16 mouse cellular contexts compared by ENCODE assay signal in the genomic region with DNA sequence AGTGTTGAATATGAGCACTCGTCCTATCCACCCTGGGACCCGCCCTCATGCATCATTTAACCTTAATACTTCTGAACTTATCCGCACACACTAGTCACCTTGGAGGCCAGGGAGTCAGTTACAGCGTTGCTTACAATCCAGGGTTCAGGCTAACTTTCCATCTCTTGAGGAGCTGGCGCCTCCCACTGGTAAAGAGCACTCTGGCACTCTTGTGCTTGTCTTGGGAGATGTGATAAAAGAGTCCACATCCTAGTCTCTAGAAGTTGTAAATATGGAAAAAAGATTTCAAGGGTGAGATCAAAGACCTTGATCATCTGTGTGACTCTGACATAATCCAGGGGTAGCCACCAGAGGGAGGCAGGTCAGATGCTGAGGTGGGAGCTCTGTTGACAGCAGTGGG. TPM values are rescaled to one million over a fixed set of nuclear protein-coding genes. Genes with fewer than 3 reads are reported as not detected.
DNase-seq lines count a peak whose midpoint lies in the region; ATAC-seq and TF ChIP-seq lines count a peak whose summit lies in the region.
"Had no signal": no experiment of that assay in that cellular context is flagged by ENCODE, and none has a peak within 500 bp of the region (broad histone marks: within the 10 kb centered on the region; RNA-seq: fewer than 3 reads in every experiment).

No protein-coding gene starts in this region.

- no peak overlapping the region for H3K4me2 ChIP-seq in forebrain, postnatal 0 days (ENCODE audit: low read depth)
- H3K4me2 ChIP-seq in forebrain, embryonic 13.5 days = no peak overlapping the region
- no peak overlapping the region for H3K4me2 ChIP-seq in intestine, postnatal 0 days (replicated peaks; ENCODE audit: low read depth)
- no peak overlapping the region for H3K4me2 ChIP-seq in intestine, embryonic 16.5 days (ENCODE audit: low read depth, low read length)
- no peak overlapping the region for H3K4me2 ChIP-seq in midbrain, postnatal 0 days (ENCODE audit: low read depth, low read length, poor library complexity, severe bottlenecking)
- no peak overlapping the region for H3K4me2 ChIP-seq in midbrain, embryonic 13.5 days (replicated peaks)
- H3K4me2 ChIP-seq in hindbrain, embryonic 13.5 days = no peak overlapping the region
- H3K4me2 ChIP-seq: embryonic facial prominence, embryonic 13.5 days; forebrain, embryonic 12.5 days had no signal

- TF ChIP-seq CTCF in forebrain, postnatal 0 days (IDR thresholded peaks at IDR 0.05; ENCODE audit: low read depth) = peak; percentile 57
- TF ChIP-seq CTCF in intestine, postnatal 0 days (IDR thresholded peaks at IDR 0.05; ENCODE audit: low read depth) = peak; percentile 64
- TF ChIP-seq CTCF in midbrain, postnatal 0 days (IDR thresholded peaks at IDR 0.05) = peak; percentile 57

- 69% methylated on average over 5 of the region's 5 CpGs for WGBS in forebrain, postnatal 0 days
- 69% methylated on average over 5 of the region's 5 CpGs for WGBS in forebrain, embryonic 13.5 days
- 75% methylated on average over 5 of the region's 5 CpGs for WGBS in intestine, postnatal 0 days
- 72% methylated on average over 5 of the region's 5 CpGs for WGBS in intestine, embryonic 16.5 days
- WGBS in midbrain, postnatal 0 days = 69% methylated on average over 5 of the region's 5 CpGs
- WGBS in midbrain, embryonic 13.5 days = 73% methylated on average over 5 of the region's 5 CpGs
- 67% methylated on average over 5 of the region's 5 CpGs for WGBS in hindbrain, embryonic 13.5 days

- H3K27me3 ChIP-seq in forebrain, postnatal 0 days (ENCODE audit: insufficient read depth, low read length) = no peaks in the 10 kb centered on the region
- no peaks in the 10 kb centered on the region for H3K27me3 ChIP-seq in forebrain, embryonic 13.5 days
- no peaks in the 10 kb centered on the region for H3K27me3 ChIP-seq in intestine, postnatal 0 days (replicated peaks; ENCODE audit: control insufficient read depth, insufficient read depth, low read length)
- H3K27me3 ChIP-seq in intestine, embryonic 16.5 days (replicated peaks; ENCODE audit: control insufficient read depth, insufficient read depth, low read length) = no peaks in the 10 kb centered on the region
- H3K27me3 ChIP-seq in midbrain, postnatal 0 days (ENCODE audit: insufficient read depth, low read length) = no peaks in the 10 kb centered on the region
- no peaks in the 10 kb centered on the region for H3K27me3 ChIP-seq in midbrain, embryonic 13.5 days
- no peaks in the 10 kb centered on the region for H3K27me3 ChIP-seq in hindbrain, embryonic 13.5 days
- H3K27me3 ChIP-seq: embryonic facial prominence, embryonic 13.5 days; forebrain, embryonic 12.5 days had no signal

- no peaks in the 10 kb centered on the region for H3K9me3 ChIP-seq in forebrain, postnatal 0 days (ENCODE audit: low read length)
- H3K9me3 ChIP-seq in forebrain, embryonic 13.5 days (replicated peaks) = no peaks in the 10 kb centered on the region
- no peaks in the 10 kb centered on the region for H3K9me3 ChIP-seq in intestine, postnatal 0 days (ENCODE audit: control insufficient read depth)
- no peaks in the 10 kb centered on the region for H3K9me3 ChIP-seq in intestine, embryonic 16.5 days (ENCODE audit: control insufficient read depth, low read length)
- H3K9me3 ChIP-seq in midbrain, postnatal 0 days (ENCODE audit: low read length) = no peaks in the 10 kb centered on the region
- no peaks in the 10 kb centered on the region for H3K9me3 ChIP-seq in midbrain, embryonic 13.5 days
- no peaks in the 10 kb centered on the region for H3K9me3 ChIP-seq in hindbrain, embryonic 13.5 days
- H3K9me3 ChIP-seq: embryonic facial prominence, embryonic 13.5 days; forebrain, embryonic 12.5 days; hindbrain, embryonic 10.5 days had no signal

- no peak overlapping the region for H3K9ac ChIP-seq in forebrain, postnatal 0 days
- no peak overlapping the region for H3K9ac ChIP-seq in forebrain, embryonic 13.5 days
- H3K9ac ChIP-seq in intestine, postnatal 0 days (ENCODE audit: low read depth, low read length) = no peak overlapping the region
- no peak overlapping the region for H3K9ac ChIP-seq in intestine, embryonic 16.5 days (ENCODE audit: low read depth, low read length)
- H3K9ac ChIP-seq in midbrain, postnatal 0 days (replicated peaks; ENCODE audit: low read length, poor library complexity, severe bottlenecking) = no peak overlapping the region
- H3K9ac ChIP-seq in midbrain, embryonic 13.5 days (replicated peaks) = no peak overlapping the region
- no peak overlapping the region for H3K9ac ChIP-seq in hindbrain, embryonic 13.5 days
- H3K9ac ChIP-seq: embryonic facial prominence, embryonic 13.5 days; forebrain, embryonic 12.5 days had no signal

- H3K36me3 ChIP-seq in forebrain, postnatal 0 days (ENCODE audit: insufficient read depth) = peaks cover 14% of the 10 kb centered on the region
- H3K36me3 ChIP-seq in forebrain, embryonic 13.5 days (ENCODE audit: poor library complexity, severe bottlenecking) = peaks cover 7% of the 10 kb centered on the region
- peaks cover 89% of the 10 kb centered on the region for H3K36me3 ChIP-seq in intestine, postnatal 0 days (ENCODE audit: control insufficient read depth, insufficient read depth)
- peaks cover 13% of the 10 kb centered on the region for H3K36me3 ChIP-seq in intestine, embryonic 16.5 days (ENCODE audit: control insufficient read depth, insufficient read depth, low read length)
- H3K36me3 ChIP-seq in midbrain, postnatal 0 days (ENCODE audit: insufficient read depth, low read length) = peaks cover 52% of the 10 kb centered on the region
- H3K36me3 ChIP-seq in midbrain, embryonic 13.5 days = peaks cover 13% of the 10 kb centered on the region; the same call in 1 of the 2 replicates
- H3K36me3 ChIP-seq in hindbrain, embryonic 13.5 days = peaks cover 48% of the 10 kb centered on the region

- H3K4me3 ChIP-seq in forebrain, postnatal 0 days (ENCODE audit: low read depth, low read length) = no peak overlapping the region
- no peak overlapping the region for H3K4me3 ChIP-seq in forebrain, embryonic 13.5 days
- no peak overlapping the region for H3K4me3 ChIP-seq in intestine, postnatal 0 days (ENCODE audit: low read depth, low read length)
- no peak overlapping the region for H3K4me3 ChIP-seq in intestine, embryonic 16.5 days (ENCODE audit: low read length)
- no peak overlapping the region for H3K4me3 ChIP-seq in midbrain, postnatal 0 days (ENCODE audit: low read depth, low read length)
- H3K4me3 ChIP-seq in midbrain, embryonic 13.5 days (replicated peaks) = no peak overlapping the region
- no peak overlapping the region for H3K4me3 ChIP-seq in hindbrain, embryonic 13.5 days
- H3K4me3 ChIP-seq: embryonic facial prominence, embryonic 13.5 days; forebrain, embryonic 12.5 days; hindbrain, embryonic 10.5 days; myocyte had no signal

- H3K4me1 ChIP-seq in forebrain, postnatal 0 days (ENCODE audit: insufficient read depth) = no peaks in the 10 kb centered on the region
- H3K4me1 ChIP-seq in forebrain, embryonic 13.5 days = no peaks in the 10 kb centered on the region
- H3K4me1 ChIP-seq in intestine, postnatal 0 days (replicated peaks; ENCODE audit: control insufficient read depth, insufficient read depth, low read length) = no peaks in the 10 kb centered on the region
- H3K4me1 ChIP-seq in intestine, embryonic 16.5 days (ENCODE audit: control insufficient read depth, insufficient read depth, low read length) = no peaks in the 10 kb centered on the region
- H3K4me1 ChIP-seq in midbrain, postnatal 0 days (ENCODE audit: insufficient read depth, low read length) = no peaks in the 10 kb centered on the region
- no peaks in the 10 kb centered on the region for H3K4me1 ChIP-seq in midbrain, embryonic 13.5 days (replicated peaks)
- no peaks in the 10 kb centered on the region for H3K4me1 ChIP-seq in hindbrain, embryonic 13.5 days (replicated peaks)
- H3K4me1 ChIP-seq: embryonic facial prominence, embryonic 13.5 days; forebrain, embryonic 12.5 days; hindbrain, embryonic 10.5 days had no signal

- H3K27ac ChIP-seq in forebrain, postnatal 0 days (ENCODE audit: low read depth, low read length) = no peak overlapping the region
- no peak overlapping the region for H3K27ac ChIP-seq in forebrain, embryonic 13.5 days
- H3K27ac ChIP-seq in intestine, postnatal 0 days (ENCODE audit: low read depth, low read length) = no peak overlapping the region
- H3K27ac ChIP-seq in intestine, embryonic 16.5 days (ENCODE audit: low read length) = no peak overlapping the region
- no peak overlapping the region for H3K27ac ChIP-seq in midbrain, postnatal 0 days (ENCODE audit: low read depth, low read length)
- no peak overlapping the region for H3K27ac ChIP-seq in midbrain, embryonic 13.5 days
- no peak overlapping the region for H3K27ac ChIP-seq in hindbrain, embryonic 13.5 days
- H3K27ac ChIP-seq: embryonic facial prominence, embryonic 13.5 days; forebrain, embryonic 12.5 days; hindbrain, embryonic 10.5 days had no signal

- DNase-seq in forebrain, postnatal 0 days = no peak
- DNase-seq in midbrain, postnatal 0 days (ENCODE audit: low spot score) = no peak
- DNase-seq in c-Kit-positive CD71-positive TER-119-positive erythroid progenitor cells, embryonic 14.5 days (ENCODE audit: low spot score) = no peak
- DNase-seq: kidney, adult 8-10 months; right cerebral cortex, postnatal 4 days had no signal

- no peak for ATAC-seq in forebrain, postnatal 0 days
- no peak for ATAC-seq in forebrain, embryonic 13.5 days
- ATAC-seq in intestine, postnatal 0 days = no peak
- no peak for ATAC-seq in intestine, embryonic 16.5 days
- ATAC-seq in midbrain, postnatal 0 days (ENCODE audit: low FRiP score) = no peak
- no peak for ATAC-seq in midbrain, embryonic 13.5 days
- no peak for ATAC-seq in hindbrain, embryonic 13.5 days (ENCODE audit: low FRiP score)

RNA-seq across cellular contexts. Expression of gene Rbm44, which starts 37.3 kb away (rescaled TPM):
- total RNA-seq in forebrain, postnatal 0 days (2014; rRNA removed) = 0.29 TPM in 1 of 2 replicates, not detected in the other
- 0.11 and 0.19 TPM in 2 replicates for polyA plus RNA-seq in forebrain, postnatal 0 days (2015; fragmentation: Nextera tagmentation; extraction: Ambion mirVana)
- polyA plus RNA-seq in forebrain, embryonic 13.5 days (2015; fragmentation: Nextera tagmentation; extraction: Ambion mirVana) = 0.11 and 0.12 TPM in 2 replicates
- polyA plus RNA-seq in intestine, postnatal 0 days (2015; fragmentation: Nextera tagmentation; extraction: Ambion mirVana) = 0.13 and 0.52 TPM in 2 replicates
- 0.44 and 0.53 TPM in 2 replicates for polyA plus RNA-seq in intestine, embryonic 16.5 days (2015; fragmentation: Nextera tagmentation; extraction: Ambion mirVana)
- 0.19 TPM in 1 of 2 replicates, not detected in the other for total RNA-seq in midbrain, postnatal 0 days (2014; rRNA removed)
- 0.11 and 0.48 TPM in 2 replicates for polyA plus RNA-seq in midbrain, postnatal 0 days (2015; fragmentation: Nextera tagmentation; extraction: Ambion mirVana)
- polyA plus RNA-seq in midbrain, embryonic 13.5 days (2015; fragmentation: Nextera tagmentation; extraction: Ambion mirVana) = 0.34 and 0.45 TPM in 2 replicates
- 0.16 and 0.23 TPM in 2 replicates for polyA plus RNA-seq in hindbrain, embryonic 13.5 days (2015; fragmentation: Nextera tagmentation; extraction: Ambion mirVana)
- total RNA-seq: gastrocnemius, adult 18-20 months; left cerebral cortex, postnatal 14 days had no signal
- polyA plus RNA-seq: myocyte had no signal
